ENCODE assay signal across 8 mouse cellular contexts in genomic region chr17:83525596-83525995, GRCm38 (mm10). TPM values are rescaled to one million over a fixed set of nuclear protein-coding genes. Genes with fewer than 3 reads are reported as not detected.
DNase-seq lines count a peak whose midpoint lies in the region; ATAC-seq and TF ChIP-seq lines count a peak whose summit lies in the region.
"Had no signal": no experiment of that assay in that cellular context is flagged by ENCODE, and none has a peak within 500 bp of the region (broad histone marks: within the 10 kb centered on the region; RNA-seq: fewer than 3 reads in every experiment).

No protein-coding gene starts in this region.

- H3K4me3 ChIP-seq in lung, embryonic 14.5 days (ENCODE audit: low read depth, low read length): no peak overlapping the region
- no peak overlapping the region for H3K4me3 ChIP-seq in embryonic facial prominence, embryonic 13.5 days
- no peak overlapping the region for H3K4me3 ChIP-seq in liver, embryonic 16.5 days (ENCODE audit: low read depth, low read length)

- peak overlapping the region; percentile 56; the same call in 1 of the 2 replicates for H3K27ac ChIP-seq in lung, embryonic 14.5 days (ENCODE audit: low read depth)
- H3K27ac ChIP-seq in embryonic facial prominence, embryonic 13.5 days: 0 out of 2 replicates have a peak overlapping the region, but pooled peaks have one; percentile 23
- H3K27ac ChIP-seq in liver, embryonic 16.5 days (ENCODE audit: low read length): no peak overlapping the region

- H3K4me2 ChIP-seq in lung, embryonic 14.5 days: peak overlapping the region; percentile 19; the same call in 1 of the 2 replicates
- H3K4me2 ChIP-seq in embryonic facial prominence, embryonic 13.5 days: no peak overlapping the region
- H3K4me2 ChIP-seq in liver, embryonic 16.5 days (ENCODE audit: low read depth, low read length): peak overlapping the region; percentile 37

- no peak for TF ChIP-seq CTCF in lung, embryonic 14.5 days (IDR thresholded peaks at IDR 0.05; ENCODE audit: low read depth)

- WGBS in lung, embryonic 14.5 days: 11% methylated on average over 8 of the region's 8 CpGs
- 15% methylated on average over 8 of the region's 8 CpGs for WGBS in embryonic facial prominence, embryonic 13.5 days
- 8% methylated on average over 8 of the region's 8 CpGs for WGBS in liver, embryonic 16.5 days (ENCODE audit: insufficient replicate concordance)

- H3K9me3 ChIP-seq in lung, embryonic 14.5 days (ENCODE audit: low read depth, low read length): no peaks in the 10 kb centered on the region
- H3K9me3 ChIP-seq in embryonic facial prominence, embryonic 13.5 days: no peaks in the 10 kb centered on the region
- no peaks in the 10 kb centered on the region for H3K9me3 ChIP-seq in liver, embryonic 16.5 days (replicated peaks; ENCODE audit: control insufficient read depth, low read length)

- peaks cover 21% of the 10 kb centered on the region; the same call in 1 of the 2 replicates for H3K4me1 ChIP-seq in lung, embryonic 14.5 days (ENCODE audit: insufficient read depth)
- peaks cover 36% of the 10 kb centered on the region for H3K4me1 ChIP-seq in embryonic facial prominence, embryonic 13.5 days
- peaks cover 19% of the 10 kb centered on the region for H3K4me1 ChIP-seq in liver, embryonic 16.5 days (ENCODE audit: control insufficient read depth, low read depth, low read length)

- no peak overlapping the region for H3K9ac ChIP-seq in lung, embryonic 14.5 days
- no peak overlapping the region for H3K9ac ChIP-seq in embryonic facial prominence, embryonic 13.5 days
- no peak overlapping the region for H3K9ac ChIP-seq in liver, embryonic 16.5 days (ENCODE audit: low read depth, low read length)

- ATAC-seq in lung, embryonic 14.5 days (ENCODE audit: insufficient read depth): no peak
- ATAC-seq in embryonic facial prominence, embryonic 13.5 days (ENCODE audit: insufficient number of reproducible peaks, insufficient read depth, low FRiP score, low TSS enrichment, low read depth): no peak
- ATAC-seq in liver, embryonic 16.5 days (ENCODE audit: low read depth): no peak
- ATAC-seq in activated CD4-positive, CD25-positive, alpha-beta regulatory T cell, adult 4 months: no peak

- peak; percentile 45 for DNase-seq in lung, embryonic 14.5 days
- no peak for DNase-seq in lung, postnatal 14 days
- DNase-seq in R1 (ENCODE audit: low read depth, low spot score): peak; percentile 59
- DNase-seq in right cerebral cortex, postnatal 14 days: no peak
- DNase-seq: adrenal gland, postnatal 10 days had no signal

- H3K36me3 ChIP-seq in lung, embryonic 14.5 days (ENCODE audit: insufficient read depth): no peaks in the 10 kb centered on the region
- H3K36me3 ChIP-seq in embryonic facial prominence, embryonic 13.5 days: no peaks in the 10 kb centered on the region
- H3K36me3 ChIP-seq in liver, embryonic 16.5 days (ENCODE audit: control insufficient read depth, insufficient read depth): no peaks in the 10 kb centered on the region

- H3K27me3 ChIP-seq in lung, embryonic 14.5 days (ENCODE audit: insufficient read depth, low read length): no peaks in the 10 kb centered on the region
- H3K27me3 ChIP-seq in embryonic facial prominence, embryonic 13.5 days: no peaks in the 10 kb centered on the region
- no peaks in the 10 kb centered on the region for H3K27me3 ChIP-seq in liver, embryonic 16.5 days (ENCODE audit: control insufficient read depth, insufficient read depth, low read depth, low read length)

RNA-seq across cellular contexts. Expression of gene Cox7a2l, which starts 8.5 kb away (rescaled TPM):
- polyA plus RNA-seq in lung, embryonic 14.5 days (2014; fragmentation: Nextera tagmentation; extraction: Ambion mirVana): 175 TPM in 2 replicates
- polyA plus RNA-seq in embryonic facial prominence, embryonic 13.5 days (2015; fragmentation: Nextera tagmentation; extraction: Ambion mirVana): 157 and 158 TPM in 2 replicates
- 61.0 and 63.5 TPM in 2 replicates for polyA plus RNA-seq in liver, embryonic 16.5 days (2015; fragmentation: Nextera tagmentation; extraction: Ambion mirVana)
- 100 to 1,000 TPM; 513 to 559 TPM for polyA plus RNA-seq in activated CD4-positive, CD25-positive, alpha-beta regulatory T cell, adult 4 months (2017; shearing (Covaris generic))

Comparison
In these comparisons a context has a peak if more than half of its experiments do, and no peak if none do; other contexts are left out.
1. DNase-seq: peak in lung, embryonic 14.5 days (single experiment) and R1 (single experiment); none in lung, postnatal 14 days (single experiment) and right cerebral cortex, postnatal 14 days (single experiment).